Mouse (Mus musculus) megakaryocyte-erythroid progenitor cell, adult 5-6 weeks (primary cell): ENCODE results near the gene Gm43518. TPM values are rescaled to one million over a fixed set of nuclear protein-coding genes. Genes with fewer than 3 reads are reported as not detected.

Source experiments
- ATAC-seq: replicated peaks from 2 replicates; pipeline ENCODE4 v1.8.0; 2016; ENCODE audit warnings: mild to moderate bottlenecking, inconsistent platforms; ENCODE audit not compliant: severe bottlenecking, poor library complexity, low FRiP score, low TSS enrichment
- total RNA-seq, 2 experiments: library from RNA; stranded (forward) in 1 of 2; stranded (reverse) in 1 of 2; fragments of 200-1000, 215-1000 nt in 1 of 2; fragments of >200 nt in 1 of 2; fragmentation: Nextera tagmentation in 1 of 2; gene quantifications; 2 replicates each; pipeline ENCODE4 v1.2.3; 2014 to 2017

Gene Gm43518
- not detected in 2 replicates for total RNA-seq (2014; fragmentation: Nextera tagmentation)
- not detected in 2 replicates for total RNA-seq (2017)

GRCm38 (mm10) chr5:123927118-123927517, at the start of gene Gm43518:
Gene Gm43518, plus strand, starts transcription at chr5:123927418.
- ATAC-seq, result no peak

- ATAC-seq, result no peak
Measured at GRCm38 (mm10) chr5:123878056-123878455, 49.2 kb upstream of the Gm43518 start.

DNA sequence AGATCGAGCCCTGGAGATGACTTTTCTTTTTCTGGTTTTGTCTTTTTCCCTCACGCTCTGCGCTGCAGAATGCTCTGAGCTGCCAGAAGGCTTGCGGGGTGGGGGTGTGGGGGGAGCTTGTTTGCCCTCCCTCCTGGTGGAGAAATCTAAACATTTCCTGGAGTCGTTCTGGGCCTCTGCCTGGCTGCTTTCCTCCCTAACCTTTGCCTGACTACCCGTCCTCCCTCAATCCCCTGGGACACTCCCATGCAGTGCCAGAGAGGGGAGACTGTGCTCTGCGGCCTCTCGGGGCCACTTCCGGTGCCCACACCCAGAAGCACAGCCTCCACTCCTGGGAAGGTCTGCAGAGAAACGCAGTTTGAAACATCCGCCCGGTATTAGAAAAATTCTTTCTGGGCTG, 47.3 kb upstream of the Gm43518 start, which contains the start of gene Hcar1:
Gene Hcar1, minus strand, starts transcription at position 93 of the 400 bp plus-strand sequence.
- ATAC-seq, result no peak

GRCm38 (mm10) chr5:123880778-123881177, 46.4 kb upstream of the Gm43518 start:
- ATAC-seq, result no peak

DNA sequence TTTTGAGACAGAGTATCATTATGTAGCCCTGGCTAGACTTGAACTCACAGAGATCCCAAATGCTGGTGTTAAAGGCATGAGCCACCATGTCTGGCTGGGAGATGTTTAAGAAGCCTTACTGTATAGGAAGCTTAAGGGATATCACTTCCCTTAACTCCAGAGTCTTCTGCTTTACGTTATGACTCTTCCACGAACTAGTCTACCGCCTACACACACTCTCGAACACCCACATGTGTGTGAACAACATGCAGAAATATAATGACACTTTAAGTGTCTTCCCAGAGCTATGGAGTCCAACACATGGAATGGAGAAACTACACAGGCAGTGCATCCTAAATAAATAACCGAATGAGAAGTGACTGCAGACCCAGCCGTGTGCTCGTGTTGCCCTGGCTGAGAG, 43.3 kb upstream of the Gm43518 start:
- ATAC-seq, result no peak

- ATAC-seq, result no peak
Measured at GRCm38 (mm10) chr5:123884332-123884731, 42.9 kb upstream of the Gm43518 start.

DNA sequence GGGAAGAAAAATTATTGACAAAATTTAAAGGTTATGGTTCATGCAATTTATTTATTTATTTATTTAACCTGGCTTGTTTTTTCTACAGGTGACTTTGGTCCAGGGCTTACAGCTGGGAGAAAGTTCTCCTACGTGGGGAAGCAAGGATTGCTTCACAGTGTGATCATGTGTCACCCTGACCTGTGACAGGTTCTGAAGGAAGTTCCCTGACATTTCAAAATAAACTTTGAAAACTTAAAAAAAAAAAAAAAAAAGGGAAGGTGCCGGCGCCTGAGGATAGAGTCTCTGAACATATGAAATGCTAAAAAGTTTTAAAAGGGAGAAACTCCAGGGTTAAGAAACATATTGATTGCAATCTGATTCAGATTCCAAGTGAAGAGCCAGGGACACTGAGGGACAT, 40.9 kb upstream of the Gm43518 start:
- no peak for ATAC-seq

DNA sequence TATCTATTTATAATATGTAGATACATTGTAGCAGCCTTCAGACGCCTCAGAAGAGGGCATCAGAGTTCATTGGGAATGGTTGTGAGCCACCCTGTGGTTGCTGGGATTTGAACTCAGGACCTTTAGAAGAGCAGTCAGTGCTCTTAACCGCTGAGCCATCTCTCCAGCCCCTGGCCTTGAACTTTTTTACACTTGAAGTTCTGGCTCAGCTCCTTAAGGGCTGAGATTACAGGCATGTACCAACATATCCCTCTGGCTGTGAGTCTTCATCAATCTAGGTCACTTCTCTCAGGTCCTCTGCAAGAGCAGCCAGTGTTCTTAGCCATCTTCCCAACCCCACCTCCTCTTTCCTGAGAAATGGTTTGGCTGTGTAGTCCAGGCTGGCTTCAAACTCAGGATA, 36.9 kb upstream of the Gm43518 start:
- no peak for ATAC-seq

- ATAC-seq, result no peak
Measured at GRCm38 (mm10) chr5:123890987-123891386, 36.2 kb upstream of the Gm43518 start.

- ATAC-seq, result peak; percentile 86
Measured at GRCm38 (mm10) chr5:123891669-123892068, 35.5 kb upstream of the Gm43518 start.

- no peak for ATAC-seq
Measured at GRCm38 (mm10) chr5:123893520-123893919, 33.7 kb upstream of the Gm43518 start.

DNA sequence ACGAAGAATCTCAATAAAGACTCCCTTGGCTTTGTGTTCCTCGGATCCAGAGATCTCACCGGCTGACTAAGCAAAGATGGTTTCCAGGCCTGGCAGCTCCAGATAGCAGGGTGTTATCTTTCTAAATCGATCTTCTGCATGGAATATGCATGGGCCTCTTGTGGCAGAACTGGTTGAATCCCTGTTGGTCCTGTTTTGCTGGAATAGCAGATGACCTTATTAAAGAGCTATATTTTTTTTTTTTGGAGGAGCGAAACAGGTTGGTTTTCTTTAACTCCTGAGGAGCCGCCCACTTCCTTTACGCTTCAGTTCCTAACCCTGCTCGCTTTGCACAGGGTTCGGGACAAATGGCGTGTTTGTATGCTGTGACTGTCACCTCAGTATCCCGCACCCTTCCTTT, 30.8 kb upstream of the Gm43518 start:
- ATAC-seq, result no peak

- no peak for ATAC-seq
Measured at GRCm38 (mm10) chr5:123897352-123897751, 29.9 kb upstream of the Gm43518 start.

- ATAC-seq, result no peak
Measured at GRCm38 (mm10) chr5:123904059-123904672, 23.1 kb upstream of the Gm43518 start.

- ATAC-seq, result no peak
Measured at GRCm38 (mm10) chr5:123906146-123906975, 20.9 kb upstream of the Gm43518 start.

DNA sequence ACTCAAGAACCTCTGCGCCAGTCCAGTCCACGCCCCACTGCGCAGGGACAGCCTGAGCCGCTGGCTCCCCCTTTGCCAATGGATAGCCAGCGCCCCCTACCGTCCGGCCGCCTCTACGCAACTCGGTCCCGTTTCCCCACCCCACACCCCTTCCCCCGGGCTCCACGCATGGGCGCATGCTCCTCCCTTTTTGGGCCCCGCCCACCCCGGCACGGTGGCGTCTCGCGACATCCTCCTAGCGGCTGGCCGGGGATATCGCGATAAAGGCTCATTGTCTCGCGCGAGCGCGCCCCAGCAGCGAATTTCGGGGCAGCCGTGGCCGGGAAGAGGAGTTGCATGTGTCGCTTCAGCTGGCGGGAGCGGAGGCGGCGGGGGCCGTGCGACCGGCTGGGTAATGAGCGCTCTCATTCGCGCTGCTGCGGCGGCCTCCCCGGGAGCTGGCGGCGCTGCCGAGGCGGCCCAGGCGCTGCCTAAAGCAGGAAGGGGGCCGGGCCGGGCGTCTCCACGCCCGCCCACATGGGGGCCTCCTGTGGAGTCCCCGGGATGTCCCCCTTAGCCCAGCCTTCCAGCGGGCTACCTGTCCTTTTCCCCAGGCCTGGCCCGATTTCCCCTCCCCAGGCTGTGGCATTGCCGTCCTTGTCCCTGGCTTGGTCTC, 20.1 kb upstream of the Gm43518 start, which contains the start of gene Denr:
Gene Denr, plus strand, starts transcription at position 200 of the 655 bp plus-strand sequence.
- peak; percentile 97 for ATAC-seq

GRCm38 (mm10) chr5:123907631-123907977, 19.6 kb upstream of the Gm43518 start:
- ATAC-seq, result peak; percentile 21

DNA sequence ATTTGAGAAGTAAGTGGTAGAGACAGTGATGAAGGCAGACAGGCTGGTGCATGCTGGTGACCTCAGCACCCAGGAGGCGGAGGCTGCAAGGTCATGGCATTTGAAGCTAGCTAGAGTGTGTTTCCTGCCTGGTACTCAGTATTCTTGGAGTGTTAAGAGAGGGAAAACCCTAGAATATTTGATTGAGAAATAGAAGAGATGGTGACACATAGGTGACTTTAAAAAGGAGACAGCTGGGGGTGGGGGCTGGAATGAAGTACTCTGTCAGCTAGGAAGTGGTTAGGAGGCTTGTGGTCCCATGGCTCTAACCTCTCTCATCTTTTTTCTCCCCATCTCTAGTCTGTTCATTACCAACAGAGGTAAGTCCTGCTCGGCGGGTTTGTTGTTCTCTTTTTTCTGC, 12.4 kb upstream of the Gm43518 start:
- ATAC-seq, result no peak

- ATAC-seq, result no peak
Measured at GRCm38 (mm10) chr5:123922112-123922511, 5.1 kb upstream of the Gm43518 start.

- ATAC-seq, result peak; percentile 93
Measured at GRCm38 (mm10) chr5:123930508-123930989, 3.3 kb downstream of the Gm43518 start, which contains the start of gene Ccdc62. Gene Ccdc62, plus strand, starts transcription at chr5:123930679.
